Mouse (Mus musculus) limb, embryonic 14.5 days (tissue): Measurements from ENCODE around the gene Kcna7. TPM values are rescaled to one million over a fixed set of nuclear protein-coding genes. Genes with fewer than 3 reads are reported as not detected.

Experiments used
- ATAC-seq: fragments of 200-750 bp; cut with Nextera tagmentation; 2 replicates; pipeline ENCODE4 v1.8.0; 2017; ENCODE audit warnings: low read depth, moderate number of reproducible peaks, moderate TSS enrichment; ENCODE audit not compliant: low FRiP score
- DNase-seq: peaks from one replicate; pipeline ENCODE4 v3.0.0-alpha.2; 2015; ENCODE audit warnings: low spot score
- H3K27ac ChIP-seq: fragments of 300-500 bp; sonication (generic); replicated peaks from 2 replicates; pipeline ENCODE4 v1.5.1; 2014; ENCODE audit warnings: low read depth, mild to moderate bottlenecking, low read length, moderate library complexity, mixed read lengths
- H3K27me3 ChIP-seq: fragments of 300-500 bp; sonication (generic); 2 replicates; pipeline ENCODE4 v1.6.1; 2014; ENCODE audit warnings: low read length, mixed read lengths; ENCODE audit not compliant: control insufficient read depth, insufficient read depth
- H3K36me3 ChIP-seq: fragments of 300-500 bp; sonication (generic); 2 replicates; pipeline ENCODE4 v1.6.1; 2014; ENCODE audit warnings: mild to moderate bottlenecking, low read length, moderate library complexity, mixed read lengths; ENCODE audit not compliant: control insufficient read depth, insufficient read depth
- H3K4me1 ChIP-seq: fragments of 300-500 bp; sonication (generic); 2 replicates; pipeline ENCODE4 v1.6.1; 2014; ENCODE audit warnings: antibody characterized with exemption, low read length, mixed read lengths; ENCODE audit not compliant: control insufficient read depth, insufficient read depth
- H3K4me2 ChIP-seq: fragments of 300-500 bp; sonication (generic); replicated peaks from 2 replicates; pipeline ENCODE4 v1.6.1; 2014; ENCODE audit warnings: low read depth, mild to moderate bottlenecking, low read length, moderate library complexity; ENCODE audit not compliant: severe bottlenecking
- H3K4me3 ChIP-seq: fragments of 300-500 bp; sonication (generic); replicated peaks from 2 replicates; pipeline ENCODE4 v1.5.1; 2014; ENCODE audit warnings: low read length
- H3K9ac ChIP-seq: fragments of 300-500 bp; sonication (generic); 2 replicates; pipeline ENCODE4 v1.6.1; 2014; ENCODE audit warnings: mild to moderate bottlenecking, low read depth, low read length, moderate library complexity; ENCODE audit not compliant: severe bottlenecking
- H3K9me3 ChIP-seq: fragments of 300-500 bp; sonication (generic); 2 replicates; pipeline ENCODE4 v1.6.1; 2016; ENCODE audit warnings: low read length; ENCODE audit not compliant: control insufficient read depth
- POLR2A ChIP-seq: fragments of 200-500 bp; IDR thresholded peaks from 2 replicates; pipeline ENCODE4 v1.8.0; 2012; ENCODE audit warnings: inconsistent platforms, mild to moderate bottlenecking, moderate library complexity, borderline replicate concordance; ENCODE audit not compliant: insufficient read depth, insufficient read length; ENCODE audit errors: extremely low read depth
- WGBS: fragments of 180-500 bp; shearing (Covaris S2); extraction: QIAGEN DNeasy Blood & Tissue Kit; methylation state at CpG from one replicate; pipeline ENCODE4 v1.1.7; 2014; 5-methylcytosine and 5-hydroxymethylcytosine counted together
- polyA plus RNA-seq, 2 experiments: library from polyadenylated mRNA; depleted of rRNA in 1 of 2; stranded (reverse) in 1 of 2; unstranded in 1 of 2; fragments of >200 nt; fragmentation: Nextera tagmentation in 1 of 2; extraction: Ambion mirVana in 1 of 2; gene quantifications; 2 replicates each; pipeline versions ENCODE4 v1.2.1 to v1.2.3; 2012 to 2014

The Kcna7 gene
- polyA plus RNA-seq, 2 experiments = 0.10 TPM; not detected in 1

DNA sequence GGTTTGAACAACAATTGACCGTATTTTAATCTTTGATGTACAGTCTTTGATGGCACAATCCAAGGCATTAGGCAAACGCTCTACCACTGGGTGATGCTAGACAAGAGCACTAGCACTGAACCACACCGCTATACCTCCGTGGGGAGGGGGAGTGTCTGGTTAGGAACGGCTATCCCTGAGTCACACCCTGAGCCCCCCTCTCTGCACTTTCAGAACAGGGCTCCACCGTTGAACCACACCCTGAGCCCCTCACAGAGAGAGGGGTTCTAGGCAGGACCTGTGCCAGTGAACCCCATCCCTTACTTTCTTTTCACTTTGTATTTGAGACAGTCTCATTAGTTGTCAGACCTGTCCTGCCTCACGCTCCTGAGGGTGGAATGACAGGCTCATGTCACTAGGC lies 2.9 kb downstream of the Kcna7 start:
- DNase-seq = no peak
- Histone ChIP-seq H3K4me1 (peaks cover 3% of the 10 kb centered on the region; the same call in 1 of the 2 replicates), H3K27me3 (peaks cover 61% of the 10 kb centered on the region), H3K4me3 (no peak overlapping the region), H3K36me3 (no peaks in the 10 kb centered on the region), H3K27ac (no peak overlapping the region), H3K4me2 (no peak overlapping the region), H3K9ac (no peak overlapping the region), H3K9me3 (no peaks in the 10 kb centered on the region)
- no peak for TF ChIP-seq POLR2A
- WGBS = 68% methylated on average over 7 of the region's 7 CpGs
- no peak for ATAC-seq

DNA sequence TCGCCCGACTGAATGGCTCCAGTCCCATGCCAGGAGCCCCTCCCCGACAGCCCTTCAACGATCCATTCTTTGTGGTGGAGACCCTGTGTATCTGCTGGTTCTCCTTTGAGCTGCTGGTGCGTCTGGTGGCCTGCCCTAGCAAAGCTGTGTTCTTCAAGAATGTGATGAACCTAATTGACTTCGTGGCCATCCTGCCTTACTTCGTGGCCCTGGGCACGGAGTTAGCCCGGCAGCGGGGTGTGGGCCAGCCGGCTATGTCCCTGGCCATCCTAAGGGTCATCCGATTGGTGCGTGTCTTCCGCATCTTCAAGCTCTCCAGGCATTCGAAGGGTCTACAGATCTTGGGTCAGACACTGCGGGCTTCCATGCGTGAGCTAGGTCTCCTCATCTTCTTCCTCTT lies 3.5 kb downstream of the Kcna7 start:
- H3K36me3 ChIP-seq = no peaks in the 10 kb centered on the region
- peaks cover 67% of the 10 kb centered on the region for H3K27me3 ChIP-seq
- H3K4me2 ChIP-seq = no peak overlapping the region
- DNase-seq = no peak
- TF ChIP-seq POLR2A = no peak
- H3K4me3 ChIP-seq = no peak overlapping the region
- H3K9ac ChIP-seq = no peak overlapping the region
- 83% methylated on average over 17 of the region's 17 CpGs for WGBS
- H3K4me1 ChIP-seq = peaks cover 5% of the 10 kb centered on the region
- H3K27ac ChIP-seq = no peak overlapping the region
- ATAC-seq = no peak
- H3K9me3 ChIP-seq = no peaks in the 10 kb centered on the region

DNA sequence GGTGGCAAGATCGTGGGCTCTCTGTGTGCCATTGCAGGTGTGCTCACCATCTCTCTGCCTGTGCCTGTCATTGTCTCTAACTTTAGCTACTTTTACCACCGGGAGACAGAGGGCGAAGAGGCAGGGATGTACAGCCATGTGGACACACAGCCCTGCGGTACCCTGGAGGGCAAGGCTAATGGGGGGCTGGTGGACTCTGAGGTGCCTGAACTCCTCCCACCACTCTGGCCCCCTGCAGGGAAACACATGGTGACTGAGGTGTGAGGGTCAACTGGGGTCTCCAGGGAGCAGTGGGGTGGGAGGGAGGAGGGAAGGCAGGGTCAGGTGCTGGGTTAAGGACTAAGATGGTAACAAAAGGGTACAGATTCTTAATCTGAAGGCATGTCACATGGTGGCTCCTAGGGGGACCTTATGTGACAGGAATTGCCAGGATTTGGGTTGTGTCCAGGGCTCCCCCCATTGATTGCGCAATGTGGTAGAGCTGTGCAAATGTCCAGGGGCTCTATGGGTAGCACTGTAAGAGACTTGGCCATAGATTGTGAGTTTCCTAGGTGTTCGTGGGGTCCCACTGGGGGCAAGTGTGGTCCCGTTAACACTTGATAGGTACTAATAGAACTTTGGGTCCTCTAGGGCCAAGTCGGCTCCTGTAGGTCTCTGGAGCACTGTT lies 4.2 kb downstream of the Kcna7 start:
- Histone ChIP-seq H3K4me1 (peaks cover 7% of the 10 kb centered on the region), H3K36me3 (no peaks in the 10 kb centered on the region), H3K27me3 (peaks cover 74% of the 10 kb centered on the region), H3K4me2 (no peak overlapping the region), H3K27ac (no peak overlapping the region), H3K4me3 (no peak overlapping the region), H3K9ac (no peak overlapping the region), H3K9me3 (no peaks in the 10 kb centered on the region)
- WGBS = 83% methylated on average over 8 of the region's 8 CpGs
- no peak for DNase-seq
- ATAC-seq = no peak
- TF ChIP-seq POLR2A = no peak

DNA sequence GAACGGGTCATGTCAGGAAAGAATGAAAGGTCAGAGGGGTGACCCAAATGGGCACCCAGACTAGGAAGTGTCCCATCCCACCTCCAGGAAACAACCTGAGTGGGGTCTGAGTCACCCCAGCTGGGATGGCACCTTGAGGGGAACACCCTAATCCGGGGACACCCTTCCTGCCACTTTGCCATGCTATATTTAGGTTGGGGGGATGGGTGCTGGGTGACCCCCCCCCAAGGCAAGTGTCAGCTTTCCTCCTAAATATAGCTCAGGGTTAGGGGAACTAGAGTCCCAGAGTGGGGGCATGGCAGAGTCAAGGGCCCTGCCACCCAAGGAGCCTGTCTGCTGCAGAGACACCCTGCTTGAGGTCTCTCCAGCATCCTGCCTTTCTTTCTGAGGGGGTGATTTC lies 7.0 kb downstream of the Kcna7 start:
- H3K9ac ChIP-seq = no peak overlapping the region
- H3K36me3 ChIP-seq = no peaks in the 10 kb centered on the region
- peaks cover 76% of the 10 kb centered on the region for H3K27me3 ChIP-seq
- WGBS = 81% methylated on average over 2 of the region's 2 CpGs
- H3K4me3 ChIP-seq = no peak overlapping the region
- ATAC-seq (no peak), DNase-seq (no peak)
- H3K4me2 ChIP-seq = no peak overlapping the region
- no peak overlapping the region for H3K27ac ChIP-seq
- TF ChIP-seq POLR2A = no peak
- H3K9me3 ChIP-seq = no peaks in the 10 kb centered on the region
- peaks cover 4% of the 10 kb centered on the region for H3K4me1 ChIP-seq

DNA sequence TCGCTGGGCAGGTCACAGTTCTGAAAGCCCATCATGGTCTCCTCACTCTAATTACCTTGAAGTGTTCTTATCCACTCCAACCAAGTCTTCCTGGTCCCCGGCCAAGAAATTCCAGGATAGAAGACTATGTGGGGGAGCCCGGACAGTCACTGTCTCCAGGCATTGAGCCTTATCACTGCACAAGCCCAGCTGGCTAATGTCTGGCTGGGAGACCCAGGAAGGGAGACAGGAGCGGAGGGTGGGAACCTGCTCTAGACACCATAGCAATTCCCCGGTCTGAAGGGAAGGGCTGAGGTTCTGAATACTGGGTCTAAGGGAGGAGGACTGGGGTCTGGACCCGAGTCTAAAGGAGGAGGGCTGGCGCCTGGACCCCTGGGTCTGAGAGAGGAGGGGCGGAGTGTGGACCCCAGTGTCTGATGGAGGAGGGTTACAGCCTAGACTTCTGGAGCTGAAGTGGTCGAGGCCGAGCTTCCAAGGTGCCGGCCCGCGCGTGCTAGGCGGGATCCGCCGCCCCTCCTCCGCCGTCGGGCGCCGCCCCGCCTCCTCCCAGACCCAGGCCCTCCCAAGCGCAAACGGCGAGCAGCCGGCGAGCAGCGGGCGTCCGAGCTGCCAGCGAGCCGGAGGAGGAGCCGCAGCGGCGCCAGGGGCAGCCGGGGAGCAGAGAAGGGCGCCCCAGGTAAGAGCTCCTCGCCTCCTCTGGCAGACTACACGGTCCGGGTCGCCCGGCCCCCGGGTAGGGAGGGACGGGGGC lies 7.8 kb downstream of the Kcna7 start, which contains the start of gene Ntf5:
TSS of gene Ntf5 (plus strand) at position 583 of the 751 bp plus-strand sequence.
- no peak within 1 kb of the TSS; the same call in 1 of the 2 replicates for H3K27ac ChIP-seq

More for the DNA sequence above, 7.8 kb downstream of the Kcna7 start, which contains the start of gene Ntf5:
- Histone ChIP-seq H3K9ac (peak within 1 kb of the TSS; percentile 68), H3K4me3 (peak within 1 kb of the TSS; percentile 58), H3K4me1 (peaks cover 4% of the 10 kb centered on the region), H3K36me3 (no peaks in the 10 kb centered on the region), H3K9me3 (no peaks in the 10 kb centered on the region), H3K4me2 (peak within 1 kb of the TSS; percentile 83), H3K27me3 (peaks cover 67% of the 10 kb centered on the region)
- WGBS = 5% methylated on average over 37 of the region's 45 CpGs
- no peak for DNase-seq
- peak; percentile 58 for ATAC-seq
- no peak for TF ChIP-seq POLR2A
